Mouse (Mus musculus): ENCODE measurements around the gene Gm27021. TPM values are rescaled to one million over a fixed set of nuclear protein-coding genes. Genes with fewer than 3 reads are reported as not detected.

The Gm27021 gene
- polyA plus RNA-seq, 1 experiment from 2014 or later = 0.15 TPM

GRCm38 (mm10) chr8:120573866-120574265 is 94.0 kb downstream of the Gm27021 start:
- no peak overlapping the region for H3K9ac ChIP-seq (ENCODE audit: low read depth, low read length)
- no peaks in the 10 kb centered on the region for H3K27me3 ChIP-seq (ENCODE audit: control insufficient read depth, insufficient read depth, low read depth, low read length)
- no peak for ATAC-seq (ENCODE audit: low read depth)
- no peaks in the 10 kb centered on the region for H3K9me3 ChIP-seq (replicated peaks; ENCODE audit: control insufficient read depth, low read length)
- H3K36me3 ChIP-seq (ENCODE audit: control insufficient read depth, insufficient read depth) = peaks cover 100% of the 10 kb centered on the region
- no peak overlapping the region for H3K4me3 ChIP-seq (ENCODE audit: low read depth, low read length)
- peaks cover 8% of the 10 kb centered on the region for H3K4me1 ChIP-seq (ENCODE audit: control insufficient read depth, low read depth, low read length)
- H3K4me2 ChIP-seq (ENCODE audit: low read depth, low read length) = no peak overlapping the region
- WGBS (ENCODE audit: insufficient replicate concordance) = 85% methylated on average over 11 of the region's 11 CpGs
- H3K27ac ChIP-seq (ENCODE audit: low read length) = no peak overlapping the region

- Histone ChIP-seq H3K4me2 (ENCODE audit: low read depth, low read length) (no peak overlapping the region), H3K4me1 (ENCODE audit: control insufficient read depth, low read depth, low read length) (peaks cover 8% of the 10 kb centered on the region), H3K4me3 (ENCODE audit: low read depth, low read length) (no peak overlapping the region), H3K9me3 (replicated peaks; ENCODE audit: control insufficient read depth, low read length) (no peaks in the 10 kb centered on the region), H3K36me3 (ENCODE audit: control insufficient read depth, insufficient read depth) (peaks cover 100% of the 10 kb centered on the region), H3K9ac (ENCODE audit: low read depth, low read length) (no peak overlapping the region), H3K27me3 (ENCODE audit: control insufficient read depth, insufficient read depth, low read depth, low read length) (no peaks in the 10 kb centered on the region), H3K27ac (ENCODE audit: low read length) (no peak overlapping the region; the same call in 1 of the 2 replicates)
- whole genome bisulfite sequencing (ENCODE audit: insufficient replicate concordance) = 67% methylated on average over 21 of the region's 21 CpGs
- no peak for ATAC-seq (ENCODE audit: low read depth)
Observed at GRCm38 (mm10) chr8:120572534-120572933, 95.3 kb downstream of the Gm27021 start.

- no peak overlapping the region for H3K4me2 ChIP-seq (ENCODE audit: low read depth, low read length)
- H3K4me1 ChIP-seq (ENCODE audit: control insufficient read depth, low read depth, low read length) = peaks cover 8% of the 10 kb centered on the region
- peak overlapping the region; percentile 50; the same call in 1 of the 2 replicates for H3K27ac ChIP-seq (ENCODE audit: low read length)
- no peaks in the 10 kb centered on the region for H3K9me3 ChIP-seq (replicated peaks; ENCODE audit: control insufficient read depth, low read length)
- WGBS (ENCODE audit: insufficient replicate concordance) = 84% methylated on average over 8 of the region's 8 CpGs
- no peak for ATAC-seq (ENCODE audit: low read depth)
- peaks cover 100% of the 10 kb centered on the region for H3K36me3 ChIP-seq (ENCODE audit: control insufficient read depth, insufficient read depth)
- H3K9ac ChIP-seq (ENCODE audit: low read depth, low read length) = no peak overlapping the region
- no peaks in the 10 kb centered on the region for H3K27me3 ChIP-seq (ENCODE audit: control insufficient read depth, insufficient read depth, low read depth, low read length)
- H3K4me3 ChIP-seq (ENCODE audit: low read depth, low read length) = no peak overlapping the region
Observed at GRCm38 (mm10) chr8:120571561-120571960, 96.3 kb downstream of the Gm27021 start.

- Histone ChIP-seq H3K9ac (ENCODE audit: low read depth, low read length) (no peak overlapping the region), H3K36me3 (ENCODE audit: control insufficient read depth, insufficient read depth) (peaks cover 92% of the 10 kb centered on the region), H3K9me3 (replicated peaks; ENCODE audit: control insufficient read depth, low read length) (no peaks in the 10 kb centered on the region), H3K4me1 (ENCODE audit: control insufficient read depth, low read depth, low read length) (peaks cover under 1% of the 10 kb centered on the region; the same call in 1 of the 2 replicates), H3K27ac (ENCODE audit: low read length) (no peak overlapping the region), H3K4me2 (ENCODE audit: low read depth, low read length) (no peak overlapping the region), H3K27me3 (ENCODE audit: control insufficient read depth, insufficient read depth, low read depth, low read length) (no peaks in the 10 kb centered on the region), H3K4me3 (ENCODE audit: low read depth, low read length) (no peak overlapping the region)
- 57% methylated on average over 13 of the region's 13 CpGs for WGBS (ENCODE audit: insufficient replicate concordance)
- ATAC-seq (ENCODE audit: low read depth) = no peak
Observed at GRCm38 (mm10) chr8:120569939-120570715, 97.8 kb downstream of the Gm27021 start.

GRCm38 (mm10) chr8:120569123-120569522 is 98.8 kb downstream of the Gm27021 start:
- no peaks in the 10 kb centered on the region for H3K9me3 ChIP-seq (replicated peaks; ENCODE audit: control insufficient read depth, low read length)
- no peak overlapping the region for H3K9ac ChIP-seq (ENCODE audit: low read depth, low read length)
- H3K27me3 ChIP-seq (ENCODE audit: control insufficient read depth, insufficient read depth, low read depth, low read length) = no peaks in the 10 kb centered on the region
- no peak overlapping the region for H3K27ac ChIP-seq (ENCODE audit: low read length)
- H3K36me3 ChIP-seq (ENCODE audit: control insufficient read depth, insufficient read depth) = peaks cover 88% of the 10 kb centered on the region
- no peak overlapping the region for H3K4me3 ChIP-seq (ENCODE audit: low read depth, low read length)
- H3K4me2 ChIP-seq (ENCODE audit: low read depth, low read length) = no peak overlapping the region
- ATAC-seq (ENCODE audit: low read depth) = no peak
- 89% methylated on average over 17 of the region's 17 CpGs for WGBS (ENCODE audit: insufficient replicate concordance)
- H3K4me1 ChIP-seq (ENCODE audit: control insufficient read depth, low read depth, low read length) = no peaks in the 10 kb centered on the region

- WGBS (ENCODE audit: insufficient replicate concordance) = 96% methylated on average over 37 of the region's 37 CpGs
- ATAC-seq (ENCODE audit: low read depth) = no peak
- H3K4me1 ChIP-seq (ENCODE audit: control insufficient read depth, low read depth, low read length) = peaks cover 3% of the 10 kb centered on the region; the same call in 1 of the 2 replicates
- H3K9me3 ChIP-seq (replicated peaks; ENCODE audit: control insufficient read depth, low read length) = no peaks in the 10 kb centered on the region
- H3K27me3 ChIP-seq (ENCODE audit: control insufficient read depth, insufficient read depth, low read depth, low read length) = no peaks in the 10 kb centered on the region
- peaks cover 81% of the 10 kb centered on the region for H3K36me3 ChIP-seq (ENCODE audit: control insufficient read depth, insufficient read depth)
- H3K9ac ChIP-seq (ENCODE audit: low read depth, low read length) = no peak overlapping the region
- H3K4me3 ChIP-seq (ENCODE audit: low read depth, low read length) = no peak overlapping the region
- H3K4me2 ChIP-seq (ENCODE audit: low read depth, low read length) = no peak overlapping the region
- no peak overlapping the region for H3K27ac ChIP-seq (ENCODE audit: low read length)
Observed at GRCm38 (mm10) chr8:120568164-120568798, 99.6 kb downstream of the Gm27021 start.

- Histone ChIP-seq H3K36me3 (ENCODE audit: control insufficient read depth, insufficient read depth) (peaks cover 76% of the 10 kb centered on the region), H3K9me3 (replicated peaks; ENCODE audit: control insufficient read depth, low read length) (no peaks in the 10 kb centered on the region), H3K27me3 (ENCODE audit: control insufficient read depth, insufficient read depth, low read depth, low read length) (no peaks in the 10 kb centered on the region), H3K27ac (ENCODE audit: low read length) (no peak overlapping the region), H3K4me3 (ENCODE audit: low read depth, low read length) (no peak overlapping the region), H3K9ac (ENCODE audit: low read depth, low read length) (no peak overlapping the region), H3K4me2 (ENCODE audit: low read depth, low read length) (no peak overlapping the region), H3K4me1 (ENCODE audit: control insufficient read depth, low read depth, low read length) (peaks cover 4% of the 10 kb centered on the region; the same call in 1 of the 2 replicates)
- no peak for ATAC-seq (ENCODE audit: low read depth)
- 94% methylated on average over 17 of the region's 17 CpGs for WGBS (ENCODE audit: insufficient replicate concordance)
Observed at GRCm38 (mm10) chr8:120567731-120568130, 100.1 kb downstream of the Gm27021 start.

- H3K36me3 ChIP-seq (ENCODE audit: control insufficient read depth, insufficient read depth) = peaks cover 69% of the 10 kb centered on the region
- no peak overlapping the region for H3K4me2 ChIP-seq (ENCODE audit: low read depth, low read length)
- no peak overlapping the region for H3K9ac ChIP-seq (ENCODE audit: low read depth, low read length)
- no peaks in the 10 kb centered on the region for H3K27me3 ChIP-seq (ENCODE audit: control insufficient read depth, insufficient read depth, low read depth, low read length)
- H3K4me1 ChIP-seq (ENCODE audit: control insufficient read depth, low read depth, low read length) = peaks cover 7% of the 10 kb centered on the region; the same call in 1 of the 2 replicates
- H3K9me3 ChIP-seq (replicated peaks; ENCODE audit: control insufficient read depth, low read length) = no peaks in the 10 kb centered on the region
- H3K27ac ChIP-seq (ENCODE audit: low read length) = no peak overlapping the region
- no peak overlapping the region for H3K4me3 ChIP-seq (ENCODE audit: low read depth, low read length)
- 88% methylated on average over 8 of the region's 8 CpGs for WGBS (ENCODE audit: insufficient replicate concordance)
- no peak for ATAC-seq (ENCODE audit: low read depth)
Observed at GRCm38 (mm10) chr8:120566681-120567080, 101.2 kb downstream of the Gm27021 start.

GRCm38 (mm10) chr8:120565151-120565711 is 102.6 kb downstream of the Gm27021 start:
- no peak overlapping the region for H3K4me3 ChIP-seq (ENCODE audit: low read depth, low read length)

More at GRCm38 (mm10) chr8:120565151-120565711, 102.6 kb downstream of the Gm27021 start:
- Histone ChIP-seq H3K27me3 (ENCODE audit: control insufficient read depth, insufficient read depth, low read depth, low read length) (no peaks in the 10 kb centered on the region), H3K27ac (ENCODE audit: low read length) (no peak overlapping the region), H3K9ac (ENCODE audit: low read depth, low read length) (no peak overlapping the region), H3K4me2 (ENCODE audit: low read depth, low read length) (no peak overlapping the region), H3K36me3 (ENCODE audit: control insufficient read depth, insufficient read depth) (peaks cover 58% of the 10 kb centered on the region), H3K4me1 (ENCODE audit: control insufficient read depth, low read depth, low read length) (peaks cover 7% of the 10 kb centered on the region; the same call in 1 of the 2 replicates), H3K9me3 (replicated peaks; ENCODE audit: control insufficient read depth, low read length) (no peaks in the 10 kb centered on the region)
- 77% methylated on average over 7 of the region's 7 CpGs for WGBS (ENCODE audit: insufficient replicate concordance)
- ATAC-seq (ENCODE audit: low read depth) = no peak
